Mouse (Mus musculus) midbrain, embryonic 16.5 days (tissue): Measurements from ENCODE around the gene Plxnb2. TPM values are rescaled to one million over a fixed set of nuclear protein-coding genes. Genes with fewer than 3 reads are reported as not detected.

Source experiments
- ATAC-seq: fragments of 200-750 bp; cut with Nextera tagmentation; 2 replicates; pipeline ENCODE4 v1.8.0; 2017; ENCODE audit warnings: moderate TSS enrichment
- H3K27ac ChIP-seq: fragments of 300-500 bp; sonication (generic); 2 replicates; pipeline ENCODE4 v1.5.1; 2014; ENCODE audit warnings: mild to moderate bottlenecking, low read length, mixed read lengths
- H3K27me3 ChIP-seq: fragments of 300-500 bp; sonication (generic); 2 replicates; pipeline ENCODE4 v1.6.1; 2014; ENCODE audit warnings: low read depth, low read length, mixed read lengths; ENCODE audit not compliant: control insufficient read depth, insufficient read depth
- H3K36me3 ChIP-seq: fragments of 300-500 bp; sonication (generic); 2 replicates; pipeline ENCODE4 v1.6.1; 2014; ENCODE audit warnings: mild to moderate bottlenecking, low read length, moderate library complexity, mixed read lengths; ENCODE audit not compliant: control insufficient read depth, insufficient read depth
- H3K4me1 ChIP-seq: fragments of 300-500 bp; sonication (generic); 2 replicates; pipeline ENCODE4 v1.6.1; 2014; ENCODE audit warnings: mild to moderate bottlenecking, low read length, mixed read lengths; ENCODE audit not compliant: control insufficient read depth, insufficient read depth
- H3K4me2 ChIP-seq: fragments of 300-500 bp; sonication (generic); 2 replicates; pipeline ENCODE4 v1.6.1; 2014; ENCODE audit warnings: mild to moderate bottlenecking, low read length, mixed read lengths
- H3K4me3 ChIP-seq: fragments of 300-500 bp; sonication (generic); 2 replicates; pipeline ENCODE4 v1.5.1; 2014; ENCODE audit warnings: low read depth, mild to moderate bottlenecking, low read length, moderate library complexity, mixed read lengths
- H3K9ac ChIP-seq: fragments of 300-500 bp; sonication (generic); 2 replicates; pipeline ENCODE4 v1.6.1; 2014; ENCODE audit warnings: low read depth, low read length, mixed read lengths
- H3K9me3 ChIP-seq: fragments of 300-500 bp; sonication (generic); replicated peaks from 2 replicates; pipeline ENCODE4 v1.6.1; 2014; ENCODE audit warnings: mild to moderate bottlenecking, low read length, mixed read lengths; ENCODE audit not compliant: control insufficient read depth, poor library complexity, severe bottlenecking
- WGBS: fragments of 180-500 bp; shearing (Covaris S2); extraction: QIAGEN DNeasy Blood & Tissue Kit; methylation state at CpG from one replicate; pipeline ENCODE4 v1.1.7; 2014; 5-methylcytosine and 5-hydroxymethylcytosine counted together
- polyA plus RNA-seq: library from polyadenylated mRNA; unstranded; fragments of >200 nt; fragmentation: Nextera tagmentation; extraction: Ambion mirVana; gene quantifications from 2 replicates; pipeline ENCODE4 v1.2.1, GENCODE M21; 2015

The Plxnb2 gene
- polyA plus RNA-seq, 1 experiment from 2014 or later: 90.1 TPM

- Histone ChIP-seq H3K9ac (no peak overlapping the region), H3K9me3 (no peaks in the 10 kb centered on the region), H3K27ac (no peak overlapping the region), H3K27me3 (peaks cover 8% of the 10 kb centered on the region), H3K4me3 (no peak overlapping the region), H3K4me2 (no peak overlapping the region), H3K36me3 (no peaks in the 10 kb centered on the region; the same call in 1 of the 2 replicates), H3K4me1 (peaks cover 23% of the 10 kb centered on the region)
- ATAC-seq: no peak
- WGBS: 31% methylated on average over 5 of the region's 5 CpGs
Measured at GRCm38 (mm10) chr15:89141443-89141842, 39.1 kb downstream of the Plxnb2 start.

GRCm38 (mm10) chr15:89140659-89141252, 39.8 kb downstream of the Plxnb2 start, which contains the start of gene Mapk12:
Mapk12 (minus strand) TSS chr15:89140703.
- H3K4me3 ChIP-seq: peak within 1 kb of the TSS; percentile 49
- 1% methylated on average over 21 of the region's 21 CpGs for WGBS
- H3K9ac ChIP-seq: peak within 1 kb of the TSS; percentile 69
- H3K4me1 ChIP-seq: peaks cover 17% of the 10 kb centered on the region
- H3K27me3 ChIP-seq: peaks cover 8% of the 10 kb centered on the region
- H3K36me3 ChIP-seq: no peaks in the 10 kb centered on the region; the same call in 1 of the 2 replicates
- H3K4me2 ChIP-seq: peak within 1 kb of the TSS; percentile 97
- H3K27ac ChIP-seq: no peak within 1 kb of the TSS
- peak; percentile 44; the same call in 1 of the 2 replicates for ATAC-seq
- H3K9me3 ChIP-seq: no peaks in the 10 kb centered on the region

DNA sequence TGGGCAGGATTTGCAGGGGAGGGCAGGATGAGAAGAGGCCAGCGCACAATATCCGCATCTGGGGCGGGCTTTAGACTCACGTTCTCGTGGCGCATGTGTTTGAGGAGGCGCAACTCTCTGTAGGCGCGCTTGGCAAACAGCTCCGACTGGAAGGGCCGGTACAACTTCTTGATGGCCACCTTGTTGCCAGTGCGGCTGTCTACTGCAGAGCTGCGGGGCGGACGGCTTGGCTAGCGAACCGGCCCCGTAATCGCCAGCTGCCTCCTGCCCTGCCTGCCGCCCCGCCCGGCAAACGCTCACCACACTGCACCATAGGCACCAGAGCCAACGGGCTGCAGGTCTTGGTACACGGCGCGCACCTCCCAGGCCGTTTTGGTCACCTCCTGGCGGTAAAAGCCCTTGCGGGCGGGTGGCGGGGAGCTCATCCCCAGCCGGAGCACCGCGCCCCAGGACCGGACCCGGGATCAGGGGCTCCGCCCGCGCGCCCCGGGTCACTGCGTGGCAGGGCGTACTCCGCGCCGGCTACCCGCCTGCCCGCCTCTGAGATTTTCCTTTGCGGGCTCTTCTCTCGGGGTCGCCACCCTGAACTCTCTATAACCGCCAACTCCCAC, 40.4 kb downstream of the Plxnb2 start:
- peak; percentile 33 for ATAC-seq
- Histone ChIP-seq H3K4me1 (peaks cover 17% of the 10 kb centered on the region), H3K9ac (peak overlapping the region; percentile 69), H3K4me3 (peak overlapping the region; percentile 49), H3K9me3 (no peaks in the 10 kb centered on the region), H3K27ac (no peak overlapping the region), H3K4me2 (peak overlapping the region; percentile 97), H3K27me3 (peaks cover 8% of the 10 kb centered on the region), H3K36me3 (no peaks in the 10 kb centered on the region; the same call in 1 of the 2 replicates)
- under 1% methylated on average over 49 of the region's 53 CpGs for WGBS

DNA sequence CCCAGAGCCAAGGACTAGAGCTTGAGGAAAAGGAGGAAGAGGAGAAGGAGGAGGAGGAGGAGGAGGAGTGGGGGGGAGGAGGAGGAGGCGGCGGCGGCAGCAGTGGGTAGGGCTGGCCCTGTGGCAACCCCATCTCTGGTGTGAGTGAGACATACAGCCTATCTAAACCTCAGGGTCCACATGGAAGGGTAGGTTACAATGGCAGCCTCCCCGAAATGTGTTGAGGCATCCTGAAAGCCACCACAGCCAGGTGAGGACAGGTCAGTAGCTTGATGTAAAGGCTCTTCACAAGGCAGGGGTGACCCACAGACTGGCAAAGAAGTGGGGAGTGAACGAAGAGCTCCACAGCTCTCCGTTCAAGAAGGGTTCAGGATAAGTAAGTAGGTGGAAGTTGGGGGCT, 42.1 kb downstream of the Plxnb2 start:
- 95% methylated on average over 6 of the region's 6 CpGs for WGBS
- Histone ChIP-seq H3K27ac (no peak overlapping the region), H3K4me2 (no peak overlapping the region), H3K4me1 (peaks cover 17% of the 10 kb centered on the region), H3K4me3 (no peak overlapping the region), H3K36me3 (no peaks in the 10 kb centered on the region; the same call in 1 of the 2 replicates), H3K9me3 (no peaks in the 10 kb centered on the region), H3K9ac (no peak overlapping the region), H3K27me3 (peaks cover 8% of the 10 kb centered on the region)
- ATAC-seq: no peak

DNA sequence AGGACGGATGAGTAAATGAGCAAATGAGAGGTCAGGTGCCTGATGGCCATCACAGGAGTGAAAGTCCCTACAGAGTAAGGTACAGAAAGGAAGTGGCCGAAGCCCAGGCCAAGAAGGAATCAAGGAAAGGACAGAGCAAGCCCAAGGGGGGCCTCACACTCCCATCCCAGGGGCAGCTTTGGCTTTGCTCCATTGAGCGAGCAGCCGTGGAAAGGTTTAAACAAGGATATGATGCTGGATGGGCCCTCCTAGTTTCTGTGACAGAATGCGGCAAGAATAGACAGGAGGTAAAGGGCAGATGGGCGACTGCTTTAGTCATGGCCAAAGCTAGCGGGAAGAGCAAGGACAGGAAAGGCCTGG, 42.6 kb downstream of the Plxnb2 start:
- ATAC-seq: no peak
- Histone ChIP-seq H3K9me3 (no peaks in the 10 kb centered on the region), H3K27me3 (peaks cover 8% of the 10 kb centered on the region), H3K27ac (no peak overlapping the region), H3K4me2 (no peak overlapping the region), H3K4me3 (no peak overlapping the region), H3K36me3 (no peaks in the 10 kb centered on the region; the same call in 1 of the 2 replicates), H3K9ac (no peak overlapping the region), H3K4me1 (peaks cover 17% of the 10 kb centered on the region)
- 92% methylated on average over 7 of the region's 7 CpGs for WGBS

DNA sequence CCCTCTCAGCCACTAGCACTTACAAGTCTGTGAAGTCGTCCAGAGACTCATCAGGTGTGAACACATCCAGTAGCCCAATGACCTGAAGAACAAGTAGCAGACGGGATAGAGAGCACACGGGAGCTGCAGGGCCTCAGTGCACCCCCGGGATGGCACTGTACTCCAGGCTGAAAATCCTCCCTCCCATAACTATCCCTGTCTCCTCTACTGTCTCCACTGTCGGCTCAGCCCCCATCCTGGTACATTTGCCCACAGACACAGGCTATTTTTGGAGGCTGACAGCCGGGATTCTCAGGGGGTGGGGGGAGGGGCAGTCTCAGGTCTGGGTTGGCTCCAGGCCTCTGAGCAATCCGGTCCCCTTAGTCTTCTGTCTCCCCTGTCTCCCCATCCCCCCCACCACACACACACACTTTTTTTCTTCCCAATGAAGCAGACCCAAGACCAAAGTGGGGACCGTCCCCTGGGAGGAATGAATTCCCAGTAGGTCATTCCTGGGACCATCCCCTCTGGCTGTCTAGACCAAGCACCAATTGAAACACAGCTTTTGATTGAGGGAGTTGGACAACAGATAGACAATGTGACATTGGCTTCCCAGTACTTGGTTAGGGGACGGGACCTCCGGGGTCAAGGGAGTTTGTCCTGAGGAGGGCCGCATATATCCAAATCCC, 43.1 kb downstream of the Plxnb2 start:
- Histone ChIP-seq H3K4me1 (peaks cover 17% of the 10 kb centered on the region), H3K27me3 (peaks cover 8% of the 10 kb centered on the region), H3K9me3 (no peaks in the 10 kb centered on the region), H3K4me3 (no peak overlapping the region), H3K27ac (no peak overlapping the region), H3K9ac (no peak overlapping the region), H3K36me3 (no peaks in the 10 kb centered on the region), H3K4me2 (no peak overlapping the region)
- no peak for ATAC-seq
- 81% methylated on average over 11 of the region's 11 CpGs for WGBS

DNA sequence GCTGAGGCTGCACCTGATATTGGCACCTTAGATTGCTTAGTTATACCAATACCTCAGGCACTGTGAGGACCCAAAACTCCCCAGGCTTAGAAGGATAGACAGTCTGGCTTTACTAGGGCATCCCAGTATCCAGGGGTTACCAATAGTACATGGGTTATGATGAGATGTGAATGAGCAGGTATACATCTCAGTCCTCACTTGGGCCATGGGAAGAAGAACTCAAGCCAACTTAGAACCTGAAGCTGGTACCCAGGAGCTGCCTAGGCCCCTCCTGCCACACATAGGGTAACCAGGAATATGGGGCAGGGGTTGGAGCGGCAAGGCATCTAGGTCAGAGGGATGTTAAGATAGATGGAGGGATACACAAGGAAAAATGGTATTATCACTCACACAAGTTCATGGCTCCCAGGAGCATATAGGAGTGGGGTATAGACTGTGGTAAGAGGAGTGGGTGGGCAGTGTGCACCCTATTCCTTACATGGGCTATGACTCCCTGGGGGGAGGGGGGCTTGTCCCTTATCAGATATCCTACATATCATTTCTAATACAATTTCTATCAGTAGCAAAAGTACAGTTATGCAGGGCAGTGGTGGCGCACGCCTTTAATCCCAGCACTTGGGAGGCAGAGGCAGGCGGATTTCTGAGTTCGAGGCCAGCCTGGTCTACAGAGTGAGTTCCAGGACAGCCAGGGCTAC, 44.0 kb downstream of the Plxnb2 start:
- H3K36me3 ChIP-seq: no peaks in the 10 kb centered on the region
- 96% methylated on average over 4 of the region's 5 CpGs for WGBS
- H3K9me3 ChIP-seq: no peaks in the 10 kb centered on the region
- no peak overlapping the region for H3K9ac ChIP-seq
- no peak overlapping the region for H3K4me2 ChIP-seq
- H3K27ac ChIP-seq: no peak overlapping the region
- H3K27me3 ChIP-seq: peaks cover 8% of the 10 kb centered on the region
- no peak for ATAC-seq
- H3K4me3 ChIP-seq: no peak overlapping the region
- H3K4me1 ChIP-seq: peaks cover 17% of the 10 kb centered on the region

GRCm38 (mm10) chr15:89131316-89131715, 49.3 kb downstream of the Plxnb2 start:
- ATAC-seq: no peak
- 92% methylated on average over 3 of the region's 3 CpGs for WGBS

More at GRCm38 (mm10) chr15:89131316-89131715, 49.3 kb downstream of the Plxnb2 start:
- Histone ChIP-seq H3K9me3 (no peaks in the 10 kb centered on the region), H3K4me3 (no peak overlapping the region), H3K27me3 (no peaks in the 10 kb centered on the region), H3K4me2 (no peak overlapping the region), H3K9ac (no peak overlapping the region), H3K27ac (no peak overlapping the region), H3K4me1 (peaks cover 13% of the 10 kb centered on the region), H3K36me3 (no peaks in the 10 kb centered on the region)
